Mouse (Mus musculus) embryo, embryonic 9.5 days (tissue): ENCODE results near the gene Sdf4.
A peak's percentile ranks its signal among the peaks of the same experiment; 100 is the strongest.

Source experiments
- DNase-seq: peaks from one replicate; pipeline ENCODE4 v3.0.0-alpha.2; 2017; ENCODE audit errors: extremely low spot score

Gene Sdf4

DNA sequence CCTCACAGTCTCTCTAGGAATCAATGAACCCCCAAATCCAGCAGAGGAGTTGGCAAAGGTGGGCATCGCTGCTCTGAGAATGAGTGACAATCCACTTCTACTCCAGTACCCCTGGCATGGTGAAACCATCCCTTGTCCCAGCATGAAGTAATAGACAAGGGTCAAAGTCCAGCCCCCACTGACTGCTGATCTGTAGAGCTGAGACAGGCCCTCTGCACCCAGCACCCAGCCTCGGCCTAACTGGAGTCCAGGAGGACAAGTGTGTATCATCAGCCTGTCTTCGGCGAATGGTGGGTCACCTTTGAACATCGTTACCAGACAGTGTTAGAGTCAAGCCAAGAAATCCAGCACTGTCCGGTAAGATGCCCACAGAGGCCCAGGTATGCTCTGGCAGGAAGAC, 61.9 kb downstream of the Sdf4 start:
- DNase-seq = no peak

GRCm38 (mm10) chr4:156055173-156055572, 62.5 kb downstream of the Sdf4 start:
- no peak for DNase-seq

DNA sequence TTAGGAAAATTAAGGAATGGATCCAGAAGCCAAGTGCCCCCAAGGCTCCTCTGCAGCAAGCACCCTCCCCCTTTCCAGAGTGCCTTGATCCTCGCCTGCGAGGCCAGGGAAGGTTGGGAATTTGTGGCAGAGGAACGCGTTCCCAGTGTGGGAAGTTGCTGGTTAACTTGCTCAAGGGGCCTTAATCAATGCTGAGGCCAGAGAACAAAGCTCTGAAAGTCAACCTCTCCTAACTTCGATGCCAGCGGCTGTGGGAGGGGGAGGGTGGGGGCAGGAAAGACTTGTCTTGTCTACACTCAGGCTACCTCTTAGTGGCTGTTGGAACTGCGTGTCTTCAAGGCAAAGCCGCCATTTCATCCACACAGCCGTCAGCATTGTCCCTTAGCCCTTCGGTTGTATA, 65.0 kb downstream of the Sdf4 start:
- no peak for DNase-seq

DNA sequence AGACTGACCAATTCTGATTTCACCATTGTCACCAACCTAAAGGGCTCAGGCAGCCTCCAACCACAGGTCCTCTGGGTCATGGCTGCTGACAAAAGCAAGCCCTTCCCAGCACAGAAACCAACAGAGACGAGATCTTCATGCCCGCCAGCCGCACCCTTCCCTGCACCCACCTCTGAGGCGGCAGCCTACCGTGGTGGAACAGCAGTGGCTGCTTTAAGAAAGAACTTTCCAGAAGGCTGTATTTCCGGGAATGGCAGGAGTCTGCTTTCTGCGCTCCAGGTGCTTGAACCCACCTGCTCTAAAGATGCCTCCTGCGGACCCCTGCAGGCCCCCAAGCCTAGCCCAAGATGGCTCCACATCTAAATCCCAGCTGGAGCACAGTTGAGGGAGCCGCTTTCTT, 66.2 kb downstream of the Sdf4 start:
- no peak for DNase-seq

DNA sequence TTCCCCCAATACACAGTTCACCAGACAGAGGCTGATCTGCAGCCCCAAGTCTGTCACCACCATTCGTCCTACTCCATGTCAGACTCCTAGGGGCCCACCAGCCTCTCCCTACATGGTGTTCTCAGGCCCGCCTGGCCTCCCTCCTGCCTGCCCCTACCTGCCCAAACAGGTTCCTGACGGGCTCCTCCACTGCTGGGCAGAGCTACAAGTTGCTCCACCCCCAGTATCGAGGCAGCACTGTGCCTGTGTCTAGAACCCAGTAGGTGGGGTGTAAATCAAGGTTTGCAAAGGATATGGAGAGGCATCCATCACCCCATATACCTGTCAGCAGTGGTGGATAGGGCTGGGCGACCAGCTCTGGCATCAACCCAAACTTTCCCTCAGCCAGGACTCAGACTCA, 66.6 kb downstream of the Sdf4 start, which contains the start of gene Ttll10:
TSS of gene Ttll10 (minus strand) at position 154 of the 400 bp plus-strand sequence.
- DNase-seq = no peak

DNA sequence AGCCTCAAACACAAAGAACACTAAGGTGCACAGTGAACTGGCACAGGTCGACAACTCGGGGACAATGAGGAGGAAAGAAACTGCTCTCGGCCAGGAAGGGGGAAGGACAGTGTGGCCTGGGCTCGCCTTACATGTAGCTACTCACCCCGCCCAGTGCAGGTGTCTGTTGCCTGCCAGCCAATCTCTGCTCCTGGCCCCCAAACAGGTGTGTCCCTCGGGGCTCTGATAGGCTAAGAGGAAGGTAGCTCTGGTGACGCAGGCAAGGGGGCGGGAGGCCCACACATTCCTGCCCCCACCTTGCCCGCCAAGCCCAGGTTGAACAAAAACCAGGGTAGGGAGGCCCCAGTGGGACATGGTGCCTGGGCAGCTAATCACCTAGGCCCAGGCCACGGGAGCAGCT, 67.0 kb downstream of the Sdf4 start:
- DNase-seq = peak; percentile 35
